Mouse (Mus musculus) spleen, adult 2 months (tissue): ENCODE measurements around the gene Pla2g12b.

Experiments
- CTCF ChIP-seq: fragments of 200-500 bp; IDR thresholded peaks from 2 replicates; pipeline ENCODE4 v1.5.1; 2011; ENCODE audit warnings: mild to moderate bottlenecking, inconsistent platforms; ENCODE audit not compliant: insufficient read depth, insufficient read length, insufficient replicate concordance; ENCODE audit errors: extremely low read depth
- POLR2A ChIP-seq: fragments of 200-500 bp; IDR thresholded peaks from 2 replicates; pipeline ENCODE4 v1.6.1; 2011; ENCODE audit warnings: low read depth, low read length, inconsistent platforms

- TF ChIP-seq POLR2A (no peak), CTCF (no peak)
These were observed 44.7 kb upstream of the Pla2g12b start for GRCm38 (mm10) chr10:59358744-59359143.
